Mouse (Mus musculus): ENCODE measurements around the gene Cd52.
"Not testable (repeated sequence)": the region's sequence is repeated elsewhere in the genome, so short reads cannot be mapped to it uniquely, and the experiment has no call there.

The Cd52 gene

GRCm38 (mm10) chr4:134094923-134095547, at the start of gene Cd52:
Gene Cd52, minus strand, starts transcription at chr4:134095082.
- CTCF ChIA-PET = interaction anchor here (0.6 to 2.0 kb wide), 6 partner anchors 10 to 323 kb away, joined by 3 to 10 read pairs (median 6); no protein-coding TSS in a partner anchor

GRCm38 (mm10) chr4:134144297-134144696, 49.4 kb upstream of the Cd52 start:
- CTCF ChIA-PET = not testable (repeated sequence)

- CTCF ChIA-PET = interaction anchor here (0.6 to 1.1 kb wide), 4 partner anchors 53 to 465 kb away, joined by 3 to 8 read pairs (median 3); no protein-coding TSS in a partner anchor
These were observed 44.0 kb upstream of the Cd52 start for GRCm38 (mm10) chr4:134138857-134139256.

GRCm38 (mm10) chr4:134136280-134136926, 41.5 kb upstream of the Cd52 start:
- CTCF ChIA-PET = no interaction called here

- CTCF ChIA-PET = no interaction called here
These were observed 37.7 kb upstream of the Cd52 start for GRCm38 (mm10) chr4:134132519-134133095.

GRCm38 (mm10) chr4:134132117-134132516, 37.2 kb upstream of the Cd52 start:
- CTCF ChIA-PET = interaction anchor here (1.2 kb wide), 1 partner anchor 9 kb away, joined by 3 read pairs; no protein-coding TSS in a partner anchor

- CTCF ChIA-PET = interaction anchor here (0.6 kb wide), 1 partner anchor 239 kb away, joined by 15 read pairs; no protein-coding TSS in a partner anchor
These were observed 34.6 kb upstream of the Cd52 start for GRCm38 (mm10) chr4:134129482-134129881.

- CTCF ChIA-PET = interaction anchor here (0.6 to 1.4 kb wide), 2 partner anchors 36 to 240 kb away, joined by 5 to 15 read pairs; no protein-coding TSS in a partner anchor
These were observed 34.1 kb upstream of the Cd52 start for GRCm38 (mm10) chr4:134128983-134129362.

- CTCF ChIA-PET = interaction anchor here (0.9 to 1.4 kb wide), 2 partner anchors 30 to 36 kb away, joined by 3 to 5 read pairs; no protein-coding TSS in a partner anchor
These were observed 33.5 kb upstream of the Cd52 start, which contains the start of gene Sh3bgrl3 for GRCm38 (mm10) chr4:134128221-134128982. Gene Sh3bgrl3, minus strand, starts transcription at chr4:134128789.

- CTCF ChIA-PET = interaction anchor here (0.9 to 1.4 kb wide), 3 partner anchors 29 to 92 kb away, joined by 3 to 5 read pairs (median 4); no protein-coding TSS in a partner anchor
These were observed 32.9 kb upstream of the Cd52 start for GRCm38 (mm10) chr4:134127793-134128192.

GRCm38 (mm10) chr4:134127121-134127455, 32.2 kb upstream of the Cd52 start:
- CTCF ChIA-PET = interaction anchor here (1.0 to 1.4 kb wide), 3 partner anchors 32 to 91 kb away, joined by 4 to 6 read pairs (median 4); no protein-coding TSS in a partner anchor

GRCm38 (mm10) chr4:134126300-134127120, 31.6 kb upstream of the Cd52 start:
- CTCF ChIA-PET = interaction anchor here (1.0 to 1.4 kb wide), 3 partner anchors 31 to 91 kb away, joined by 4 to 6 read pairs (median 4); no protein-coding TSS in a partner anchor

- CTCF ChIA-PET = interaction anchor here (0.6 to 2.6 kb wide), 4 partner anchors 34 to 368 kb away, joined by 3 to 19 read pairs (median 10); no protein-coding TSS in a partner anchor
These were observed 30.6 kb upstream of the Cd52 start for GRCm38 (mm10) chr4:134125383-134126060.

- CTCF ChIA-PET = interaction anchor here (0.5 to 2.6 kb wide), 13 partner anchors 7 to 311 kb away, joined by 3 to 19 read pairs (median 4); partner anchors contain the start of gene Cd52
These were observed 29.0 kb upstream of the Cd52 start for GRCm38 (mm10) chr4:134123680-134124551.

- CTCF ChIA-PET = interaction anchor here (0.5 to 2.6 kb wide), 10 partner anchors 8 to 310 kb away, joined by 3 to 19 read pairs (median 4); partner anchors contain the start of gene Cd52
These were observed 28.3 kb upstream of the Cd52 start for GRCm38 (mm10) chr4:134123147-134123546.

GRCm38 (mm10) chr4:134122281-134122680, 27.4 kb upstream of the Cd52 start:
- CTCF ChIA-PET = interaction anchor here (0.6 to 1.8 kb wide), 4 partner anchors 30 to 87 kb away, joined by 3 to 7 read pairs (median 4); no protein-coding TSS in a partner anchor

- CTCF ChIA-PET = interaction anchor here (0.6 to 1.8 kb wide), 3 partner anchors 21 to 31 kb away, joined by 6 to 7 read pairs (median 6); no protein-coding TSS in a partner anchor
These were observed 26.7 kb upstream of the Cd52 start for GRCm38 (mm10) chr4:134121571-134121970.

GRCm38 (mm10) chr4:134120916-134121315, 26.0 kb upstream of the Cd52 start:
- CTCF ChIA-PET = interaction anchor here (0.6 to 1.8 kb wide), 5 partner anchors 20 to 60 kb away, joined by 3 to 7 read pairs (median 6); no protein-coding TSS in a partner anchor
